Mouse (Mus musculus): ENCODE data around the gene Gnaq.
"Not testable (repeated sequence)": the region's sequence is repeated elsewhere in the genome, so short reads cannot be mapped to it uniquely, and the experiment has no call there.

The Gnaq gene

DNA sequence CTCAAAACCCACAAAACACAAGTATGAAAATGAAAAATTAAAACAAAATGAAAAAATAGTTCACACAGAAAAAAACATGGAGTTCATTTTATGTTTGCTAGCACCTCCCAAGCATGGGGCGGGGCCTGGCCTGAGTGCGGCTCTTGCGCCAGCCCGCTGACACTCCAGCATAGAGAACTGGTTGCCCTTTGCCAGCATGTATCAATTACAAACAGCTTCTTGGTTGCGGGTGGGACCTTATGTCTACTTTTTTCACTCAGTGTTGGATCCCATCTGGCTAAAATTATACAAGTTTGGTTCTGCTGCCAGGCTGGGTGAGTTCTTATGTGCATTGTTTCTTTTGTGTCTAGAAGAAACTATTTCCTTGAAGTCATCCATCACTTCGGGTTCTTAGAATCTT is 14.8 kb downstream of the Gnaq start:
- DNase-seq (ENCODE audit: low spot score in 2 of 2) = no peak

GRCm38 (mm10) chr19:16149094-16149493 is 16.5 kb downstream of the Gnaq start:
- DNase-seq (ENCODE audit: low spot score in 2 of 2) = no peak

- no peak for DNase-seq (ENCODE audit: low spot score in 2 of 2)
Observed at GRCm38 (mm10) chr19:16150328-16150727, 17.7 kb downstream of the Gnaq start.

GRCm38 (mm10) chr19:16153851-16154250 is 21.2 kb downstream of the Gnaq start:
- no peak for DNase-seq (ENCODE audit: low spot score in 2 of 2)

GRCm38 (mm10) chr19:16154480-16154879 is 21.8 kb downstream of the Gnaq start:
- DNase-seq (ENCODE audit: low spot score in 2 of 2) = no peak

DNA sequence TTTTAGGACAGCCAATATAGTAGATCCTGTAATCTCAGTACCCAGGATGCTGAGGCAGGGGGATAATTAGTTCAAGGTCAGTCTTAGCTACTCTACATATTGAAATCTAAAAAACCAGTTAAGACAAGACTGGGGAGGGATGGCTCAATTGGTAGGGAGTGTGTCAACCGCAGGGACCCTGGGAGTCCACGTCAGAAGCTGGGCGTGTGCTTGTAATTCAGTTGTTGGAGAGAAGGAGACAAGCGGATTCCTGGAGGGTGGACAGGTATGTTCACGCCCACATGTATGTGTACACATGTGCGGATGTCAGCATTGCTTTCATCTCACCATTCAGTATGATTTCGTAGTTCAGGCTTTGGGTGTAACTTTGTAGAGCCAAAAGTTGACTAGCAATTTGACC is 24.5 kb downstream of the Gnaq start:
- DNase-seq (ENCODE audit: low spot score in 2 of 2) = no peak

DNA sequence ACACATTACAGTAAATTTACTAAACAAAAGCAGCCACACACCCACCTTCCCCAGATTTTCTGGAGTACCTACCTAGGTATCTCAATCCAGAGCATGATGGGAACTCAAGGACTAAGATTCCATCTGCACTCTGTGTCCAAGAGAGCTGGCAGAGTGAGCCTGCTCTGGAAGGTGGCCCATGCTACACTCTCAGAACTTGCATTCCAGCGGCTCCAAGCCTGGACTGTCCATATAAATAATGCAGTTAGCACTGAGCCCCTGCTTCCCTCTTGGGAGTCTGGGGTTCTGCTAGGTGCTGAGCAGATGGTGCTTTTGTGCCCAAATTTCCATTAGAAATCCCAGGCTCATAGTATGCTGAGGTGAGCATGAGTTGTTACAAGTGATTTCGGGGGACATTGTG is 28.1 kb downstream of the Gnaq start:
- DNase-seq (ENCODE audit: low spot score in 2 of 2) = no peak

DNA sequence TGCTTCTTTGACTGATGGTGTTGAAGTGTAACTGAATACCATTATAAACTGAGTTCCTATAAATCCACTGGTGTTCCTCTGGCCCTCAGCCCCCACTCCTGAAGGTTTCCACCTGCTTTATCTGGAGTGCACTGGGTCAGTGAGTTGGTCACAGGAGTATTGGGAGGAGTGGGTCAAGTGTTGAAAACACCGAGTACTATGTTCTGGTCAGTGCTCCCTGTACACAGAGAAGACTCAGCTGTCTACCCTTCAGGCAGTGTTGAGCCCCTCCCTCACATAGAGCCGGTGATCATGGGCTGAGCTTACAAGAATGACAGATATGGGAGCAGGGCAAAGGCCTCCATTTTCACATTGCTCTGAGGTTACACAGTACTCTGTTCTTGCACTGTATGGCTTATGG is 28.6 kb downstream of the Gnaq start:
- DNase-seq (ENCODE audit: low spot score in 2 of 2) = no peak

DNA sequence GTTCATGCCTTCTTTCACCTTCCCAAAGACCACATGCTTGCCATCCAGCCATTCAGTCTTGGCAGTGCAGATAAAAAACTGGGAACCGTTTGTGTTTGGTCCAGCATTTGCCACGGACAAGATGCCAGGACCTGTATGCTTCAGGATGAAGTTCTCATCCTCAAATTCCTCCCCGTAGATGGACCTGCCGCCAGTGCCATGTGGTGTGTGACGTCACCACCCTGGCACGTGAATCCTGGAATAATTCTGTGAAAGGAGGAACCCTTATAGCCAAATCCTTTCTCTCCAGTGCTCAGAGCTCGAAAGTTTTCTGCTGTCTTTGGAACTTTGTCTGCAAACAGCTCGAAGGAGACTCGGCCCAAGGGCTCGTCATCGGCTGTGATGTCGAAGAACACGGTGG is 31.8 kb downstream of the Gnaq start:
- DNase-seq (ENCODE audit: low spot score in 2 of 2) = not testable (repeated sequence)

- DNase-seq (ENCODE audit: low spot score in 2 of 2) = no peak
Observed at GRCm38 (mm10) chr19:16167185-16167584, 34.6 kb downstream of the Gnaq start.

GRCm38 (mm10) chr19:16168192-16168591 is 35.6 kb downstream of the Gnaq start:
- DNase-seq (ENCODE audit: low spot score in 2 of 2) = no peak

DNA sequence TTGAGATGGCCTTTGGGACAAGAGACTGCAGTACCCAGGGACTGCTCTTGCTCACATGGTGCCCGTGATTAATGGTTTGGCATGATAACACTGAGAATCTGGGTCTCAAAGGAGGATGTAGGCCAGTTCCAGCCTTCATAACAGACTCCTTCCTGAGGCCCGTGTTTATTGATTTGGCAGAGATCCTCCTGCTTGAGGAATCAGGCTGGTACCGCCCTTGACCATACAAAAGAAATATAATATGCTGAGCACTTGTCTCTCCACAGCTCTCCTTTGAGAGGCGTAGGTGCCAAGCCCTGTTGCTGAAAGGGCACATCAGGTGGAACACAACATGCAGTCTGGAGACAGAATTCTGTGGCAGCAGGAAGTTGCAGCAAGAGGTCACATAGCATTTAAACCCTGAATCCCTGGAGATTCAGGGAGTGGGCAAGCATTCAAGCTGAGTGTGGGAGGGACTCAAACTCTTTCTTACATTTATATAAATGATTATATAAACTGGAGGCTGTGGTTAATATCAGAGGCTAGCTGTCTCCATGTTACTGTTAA is 36.1 kb downstream of the Gnaq start:
- DNase-seq (ENCODE audit: low spot score in 2 of 2) = no peak

GRCm38 (mm10) chr19:16170724-16171123 is 38.1 kb downstream of the Gnaq start:
- DNase-seq (ENCODE audit: low spot score in 2 of 2) = no peak

DNA sequence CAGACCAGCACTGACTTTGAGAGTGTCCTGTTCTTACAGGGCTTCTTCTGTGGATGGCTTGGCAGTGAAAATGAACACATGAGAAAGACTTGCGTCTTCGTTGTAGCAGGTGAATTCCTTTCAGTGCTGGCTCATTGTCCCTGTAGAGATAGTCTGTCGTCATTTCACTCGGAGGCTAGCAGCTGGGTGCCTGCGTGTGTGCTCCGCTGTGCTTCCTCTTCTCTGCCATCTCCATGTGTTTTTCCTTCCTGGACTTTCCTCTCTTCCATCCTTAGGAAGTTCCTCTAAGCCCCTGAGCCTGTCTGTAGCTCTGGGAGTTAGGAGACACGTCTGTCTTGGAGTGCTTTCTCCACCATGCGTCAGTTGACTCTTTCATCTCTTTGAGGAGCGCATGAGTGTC is 41.1 kb downstream of the Gnaq start:
- DNase-seq (ENCODE audit: low spot score in 2 of 2) = no peak

- DNase-seq (ENCODE audit: low spot score in 2 of 2) = no peak
Observed at GRCm38 (mm10) chr19:16176426-16176825, 43.8 kb downstream of the Gnaq start.

DNA sequence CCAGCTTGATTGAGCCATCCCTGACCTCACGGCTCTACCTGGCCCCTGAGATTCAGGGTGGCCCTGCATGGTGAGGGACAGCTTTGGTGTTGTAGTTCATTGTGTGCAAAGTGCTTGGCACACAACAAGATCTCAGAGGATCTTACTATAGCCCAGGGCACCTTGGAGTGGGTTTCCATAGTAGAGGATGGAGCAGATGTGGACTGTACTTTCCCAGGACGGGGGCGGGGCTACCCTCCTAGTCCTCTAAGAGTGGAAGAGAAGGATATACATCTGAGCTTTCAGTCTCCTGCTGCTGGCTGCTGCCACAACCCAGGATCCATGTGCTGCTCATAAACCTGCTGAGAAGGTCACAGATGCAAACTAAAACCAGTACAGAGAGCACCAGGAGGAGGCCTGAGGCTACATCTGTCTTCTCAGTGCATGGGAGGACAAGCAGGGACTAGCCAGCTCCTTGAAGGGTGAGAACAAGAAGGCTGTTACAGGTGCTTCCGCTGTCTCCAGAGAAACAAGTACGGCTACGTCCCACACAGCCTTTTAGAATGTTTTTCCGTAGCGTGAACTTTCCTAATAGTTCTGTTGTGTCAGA is 44.6 kb downstream of the Gnaq start:
- DNase-seq (ENCODE audit: low spot score in 2 of 2) = no peak

GRCm38 (mm10) chr19:16181258-16181657 is 48.6 kb downstream of the Gnaq start:
- DNase-seq (ENCODE audit: low spot score in 2 of 2) = no peak

GRCm38 (mm10) chr19:16181852-16182475 is 49.3 kb downstream of the Gnaq start:
- DNase-seq (ENCODE audit: low spot score in 2 of 2) = no peak

- no peak for DNase-seq (ENCODE audit: low spot score in 2 of 2)
Observed at GRCm38 (mm10) chr19:16183592-16184365, 51.1 kb downstream of the Gnaq start.

- no peak for DNase-seq (ENCODE audit: low spot score in 2 of 2)
Observed at GRCm38 (mm10) chr19:16186984-16187383, 54.4 kb downstream of the Gnaq start.

DNA sequence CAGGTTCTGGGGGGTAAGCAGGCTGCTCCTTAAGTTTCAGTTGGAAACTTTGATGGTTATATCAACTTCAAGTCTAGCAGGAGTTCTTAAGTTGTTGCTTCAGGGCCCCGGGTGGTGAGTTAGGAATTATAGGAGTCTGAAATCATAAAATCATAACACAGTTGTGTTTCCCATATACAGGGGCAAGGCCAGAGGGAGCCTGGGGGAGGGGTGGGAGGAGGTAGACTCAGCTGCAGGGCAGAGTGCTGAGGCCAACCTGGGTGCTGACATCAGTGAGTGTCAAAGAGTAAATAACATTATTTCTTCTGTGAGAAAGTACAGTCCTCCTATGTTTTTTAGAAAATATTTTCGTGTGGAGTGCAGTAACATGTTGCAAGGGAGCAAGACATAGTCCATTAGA is 55.3 kb downstream of the Gnaq start:
- no peak for DNase-seq (ENCODE audit: low spot score in 2 of 2)

- no peak for DNase-seq (ENCODE audit: low spot score in 2 of 2)
Observed at GRCm38 (mm10) chr19:16189066-16189765, 56.6 kb downstream of the Gnaq start.

Measured in thymus, postnatal 10 days (tissue).